Mouse (Mus musculus): ENCODE data around the gene Ccdc33.

DNA sequence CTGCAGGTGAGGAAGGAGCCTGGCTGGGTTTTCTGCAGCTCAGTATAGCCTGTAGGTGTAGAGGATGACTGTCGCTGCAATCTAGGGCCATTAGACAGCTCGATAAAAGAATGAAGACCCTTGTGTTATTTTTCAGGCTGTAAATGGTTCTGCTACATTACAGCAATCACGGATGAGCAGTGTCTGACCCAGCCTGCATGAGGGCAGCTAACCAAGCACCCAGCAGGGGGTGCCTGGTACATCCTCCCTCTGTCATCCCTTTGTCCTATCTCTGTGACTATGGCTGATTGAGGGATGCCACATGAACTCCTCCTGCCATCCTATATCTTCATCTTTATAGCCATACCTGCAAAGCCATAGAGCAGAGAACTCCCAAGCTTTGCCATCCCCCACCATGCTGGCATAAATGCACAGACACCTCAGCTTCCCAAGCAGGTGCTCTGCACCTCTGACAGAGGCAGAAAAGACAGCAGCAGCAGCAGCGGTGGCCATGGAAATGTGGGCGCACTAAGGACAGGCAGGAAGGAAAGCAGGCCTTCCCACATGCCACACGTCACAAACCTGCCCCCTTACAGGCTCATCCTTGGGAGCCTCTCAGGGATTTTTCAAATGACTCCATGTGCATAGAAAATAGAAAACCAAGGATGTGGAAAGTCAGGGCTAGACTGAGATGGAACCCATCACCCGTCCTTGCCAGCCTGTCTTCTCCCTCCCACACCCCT, 31.2 kb downstream of the Ccdc33 start:
- TF ChIP-seq TBP (conservative IDR thresholded peaks at IDR 0.05; ENCODE audit: low read depth, low read length) (no peak), CTCF (conservative IDR thresholded peaks at IDR 0.05 in 1 of 2, IDR thresholded peaks at IDR 0.05 in 1 of 2; ENCODE audit: low read depth in 2 of 2, low read length in 2 of 2) (peak in 1 of 2 experiments; percentile 36; a peak in 2 of 4 replicates), EP300 (IDR thresholded peaks at IDR 0.05; ENCODE audit: low read length) (no peak), JUND (conservative IDR thresholded peaks at IDR 0.05; ENCODE audit: low read depth, low read length) (no peak)

All from CH12.LX (cell line).